Mouse (Mus musculus) cerebellum, adult 2 months (tissue): ENCODE results near the gene Grin2a.

Experiments used
- CTCF ChIP-seq: fragments of 200-500 bp; IDR thresholded peaks from 2 replicates; pipeline ENCODE4 v1.5.1; 2011; ENCODE audit warnings: low read depth, mild to moderate bottlenecking, control low read depth, low read length, moderate library complexity, borderline replicate concordance; ENCODE audit not compliant: insufficient read depth
- POLR2A ChIP-seq: fragments of 200-500 bp; IDR thresholded peaks from 2 replicates; pipeline ENCODE4 v1.6.1; 2011; ENCODE audit warnings: low read length, control low read depth, borderline replicate concordance; ENCODE audit not compliant: insufficient read depth

GRCm38 (mm10) chr16:9567286-9567685, 428.1 kb downstream of the Grin2a start:
- no peak for TF ChIP-seq CTCF
- TF ChIP-seq POLR2A: no peak
